Mouse (Mus musculus) cerebellum, postnatal 4 days (tissue): ENCODE results near the gene Alkbh4.
"Not testable (repeated sequence)": the region's sequence is repeated elsewhere in the genome, so short reads cannot be mapped to it uniquely, and the experiment has no call there.

Source experiments
- DNase-seq, 2 experiments: peaks; one replicate each; pipeline ENCODE4 v3.0.0; 2022; ENCODE audit warnings: low spot score in 2 of 2, mixed read lengths in 1 of 2

Alkbh4 gene

GRCm38 (mm10) chr5:136135571-136136291 is at the start of gene Alkbh4, which contains the start of gene Lrwd1:
Alkbh4 (plus strand) TSS chr5:136136146.
Lrwd1 (minus strand) TSS chr5:136136074.
- peak; percentile 89 to 95 for DNase-seq

GRCm38 (mm10) chr5:136086290-136086689 is 49.7 kb upstream of the Alkbh4 start:
- no peak for DNase-seq

- DNase-seq, result no peak
Observed at GRCm38 (mm10) chr5:136088821-136089575, 46.9 kb upstream of the Alkbh4 start.

- DNase-seq, result no peak
Observed at GRCm38 (mm10) chr5:136091927-136092326, 44.0 kb upstream of the Alkbh4 start.

GRCm38 (mm10) chr5:136094249-136095010 is 41.5 kb upstream of the Alkbh4 start:
- no peak for DNase-seq

- no peak for DNase-seq
Observed at GRCm38 (mm10) chr5:136095089-136095488, 40.9 kb upstream of the Alkbh4 start.

- no peak for DNase-seq
Observed at GRCm38 (mm10) chr5:136098536-136098935, 37.4 kb upstream of the Alkbh4 start.

- peak; percentile 48 to 77 for DNase-seq
Observed at GRCm38 (mm10) chr5:136102099-136102820, 33.7 kb upstream of the Alkbh4 start.

GRCm38 (mm10) chr5:136104511-136104910 is 31.4 kb upstream of the Alkbh4 start:
- DNase-seq, result peak in 1 of 2 experiments; percentile 47

- DNase-seq, result no peak
Observed at GRCm38 (mm10) chr5:136108486-136108885, 27.5 kb upstream of the Alkbh4 start.

- DNase-seq, result no peak
Observed at GRCm38 (mm10) chr5:136109042-136109441, 26.9 kb upstream of the Alkbh4 start.

- not testable (repeated sequence) for DNase-seq
Observed at GRCm38 (mm10) chr5:136113546-136113945, 22.4 kb upstream of the Alkbh4 start.

- DNase-seq, result peak; percentile 96
Observed at GRCm38 (mm10) chr5:136115891-136116783, 19.8 kb upstream of the Alkbh4 start, which contains the start of gene Polr2j. Polr2j (plus strand) TSS chr5:136116631.

- no peak for DNase-seq
Observed at GRCm38 (mm10) chr5:136116784-136117112, 19.2 kb upstream of the Alkbh4 start.

- no peak for DNase-seq
Observed at GRCm38 (mm10) chr5:136122165-136122564, 13.8 kb upstream of the Alkbh4 start.

GRCm38 (mm10) chr5:136136292-136136990 is 495 bp downstream of the Alkbh4 start:
- DNase-seq, result no peak

- DNase-seq, result peak in 1 of 2 experiments; percentile 42
Observed at GRCm38 (mm10) chr5:136137658-136138274, 1.8 kb downstream of the Alkbh4 start.

- no peak for DNase-seq
Observed at GRCm38 (mm10) chr5:136139393-136139792, 3.4 kb downstream of the Alkbh4 start.

GRCm38 (mm10) chr5:136140057-136140482 is 4.1 kb downstream of the Alkbh4 start:
- DNase-seq, result peak in 1 of 2 experiments; percentile 40
